Mouse (Mus musculus): ENCODE data around the gene Slc4a1. TPM values are rescaled to one million over a fixed set of nuclear protein-coding genes. Genes with fewer than 3 reads are reported as not detected.
"Not testable (repeated sequence)": the region's sequence is repeated elsewhere in the genome, so short reads cannot be mapped to it uniquely, and the experiment has no call there.

Slc4a1 gene
- total RNA-seq (2014; rRNA removed) (0.22 and 0.84 TPM in 2 replicates), polyA plus RNA-seq (2015; fragmentation: Nextera tagmentation; extraction: Ambion mirVana) (0.48 and 0.54 TPM in 2 replicates)

- not testable (repeated sequence) for H3K27ac ChIP-seq
- 85% methylated on average over 7 of the region's 8 CpGs for WGBS
Observed at GRCm38 (mm10) chr11:102366103-102366502, at the start of gene Slc4a1. Gene Slc4a1, minus strand, starts transcription at chr11:102366203.

GRCm38 (mm10) chr11:102415034-102415802 lies 49.2 kb upstream of the Slc4a1 start:
- no peaks in the 10 kb centered on the region for H3K9me3 ChIP-seq (ENCODE audit: low read length)
- no peak overlapping the region for H3K4me2 ChIP-seq (ENCODE audit: low read depth, low read length)
- H3K27ac ChIP-seq, result no peak overlapping the region
- 75% methylated on average over 10 of the region's 10 CpGs for WGBS
- H3K36me3 ChIP-seq (ENCODE audit: insufficient read depth, low read length), result no peaks in the 10 kb centered on the region
- H3K4me1 ChIP-seq (ENCODE audit: insufficient read depth, low read length), result no peaks in the 10 kb centered on the region
- no peak overlapping the region for H3K9ac ChIP-seq (replicated peaks; ENCODE audit: low read length)
- no peaks in the 10 kb centered on the region for H3K27me3 ChIP-seq (ENCODE audit: insufficient read depth, low read length)
- no peak for ATAC-seq
- no peak overlapping the region for H3K4me3 ChIP-seq (ENCODE audit: low read length)
- TF ChIP-seq CTCF (IDR thresholded peaks at IDR 0.05; ENCODE audit: low read depth), result no peak
- DNase-seq (ENCODE audit: low spot score), result no peak

More at GRCm38 (mm10) chr11:102366103-102366502, at the start of gene Slc4a1:
- H3K9ac ChIP-seq (replicated peaks; ENCODE audit: low read length); H3K27me3 ChIP-seq (ENCODE audit: insufficient read depth, low read length); H3K4me3 ChIP-seq (ENCODE audit: low read length); H3K9me3 ChIP-seq (ENCODE audit: low read length); H3K4me2 ChIP-seq (ENCODE audit: low read depth, low read length); H3K36me3 ChIP-seq (ENCODE audit: insufficient read depth, low read length); ATAC-seq; H3K4me1 ChIP-seq (ENCODE audit: insufficient read depth, low read length); DNase-seq (ENCODE audit: low spot score): not testable (repeated sequence)

DNA sequence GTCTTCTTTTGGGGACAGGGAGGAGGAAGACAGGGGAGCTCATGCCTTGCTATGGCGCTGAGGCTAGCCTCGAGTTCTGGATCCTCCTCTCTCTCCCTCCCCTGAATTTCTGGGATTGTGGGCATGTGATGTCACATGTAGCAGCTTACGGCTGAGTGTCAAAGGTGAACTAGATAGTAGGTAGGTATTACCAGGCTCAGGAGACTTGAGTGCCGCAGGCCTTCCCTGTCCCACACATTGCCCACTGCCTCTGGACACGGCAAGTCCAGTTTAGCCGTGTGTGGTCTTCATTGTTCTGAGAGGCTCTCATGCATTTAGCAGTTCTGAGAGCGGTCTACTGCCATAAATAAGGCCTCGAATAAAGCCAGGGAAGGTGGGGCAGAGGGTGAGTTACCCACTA lies 47.1 kb upstream of the Slc4a1 start:
- Histone ChIP-seq H3K27ac (no peak overlapping the region), H3K4me1 (ENCODE audit: insufficient read depth, low read length) (no peaks in the 10 kb centered on the region), H3K4me2 (ENCODE audit: low read depth, low read length) (no peak overlapping the region), H3K9ac (replicated peaks; ENCODE audit: low read length) (no peak overlapping the region), H3K27me3 (ENCODE audit: insufficient read depth, low read length) (no peaks in the 10 kb centered on the region), H3K9me3 (ENCODE audit: low read length) (no peaks in the 10 kb centered on the region), H3K36me3 (ENCODE audit: insufficient read depth, low read length) (no peaks in the 10 kb centered on the region), H3K4me3 (ENCODE audit: low read length) (no peak overlapping the region)
- 72% methylated on average over 8 of the region's 8 CpGs for WGBS
- no peak for ATAC-seq
- DNase-seq (ENCODE audit: low spot score), result no peak
- no peak for TF ChIP-seq CTCF (IDR thresholded peaks at IDR 0.05; ENCODE audit: low read depth)

GRCm38 (mm10) chr11:102411704-102412103 lies 45.7 kb upstream of the Slc4a1 start:
- peak; percentile 94 for TF ChIP-seq CTCF (IDR thresholded peaks at IDR 0.05; ENCODE audit: low read depth)
- no peaks in the 10 kb centered on the region for H3K9me3 ChIP-seq (ENCODE audit: low read length)
- H3K27ac ChIP-seq, result no peak overlapping the region
- H3K4me1 ChIP-seq (ENCODE audit: insufficient read depth, low read length), result peaks cover 6% of the 10 kb centered on the region; the same call in 1 of the 2 replicates
- no peak overlapping the region for H3K4me2 ChIP-seq (ENCODE audit: low read depth, low read length)
- H3K27me3 ChIP-seq (ENCODE audit: insufficient read depth, low read length), result no peaks in the 10 kb centered on the region
- DNase-seq (ENCODE audit: low spot score), result peak; percentile 95
- no peak overlapping the region for H3K4me3 ChIP-seq (ENCODE audit: low read length)
- WGBS, result 5% methylated on average over 11 of the region's 11 CpGs
- H3K9ac ChIP-seq (replicated peaks; ENCODE audit: low read length), result no peak overlapping the region
- ATAC-seq, result no peak
- H3K36me3 ChIP-seq (ENCODE audit: insufficient read depth, low read length), result no peaks in the 10 kb centered on the region

DNA sequence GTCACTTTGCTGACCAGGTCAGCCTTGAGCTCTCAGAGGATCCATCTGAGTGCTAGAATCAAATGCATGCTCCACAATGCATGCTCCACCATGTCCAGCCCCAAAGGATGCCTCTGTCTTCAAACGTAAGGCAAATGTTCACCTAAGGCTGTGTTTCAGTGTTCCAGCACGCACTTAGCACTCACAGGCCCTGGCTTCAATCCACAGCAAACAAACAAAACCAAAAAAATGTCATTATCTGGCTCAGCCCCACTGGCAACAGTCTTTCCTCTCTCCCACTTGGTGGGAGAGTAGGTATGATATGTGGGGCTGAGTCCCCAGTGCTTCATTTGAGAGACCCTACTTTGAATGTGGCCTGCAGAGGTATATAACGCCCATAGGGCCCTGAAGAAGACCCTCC lies 45.1 kb upstream of the Slc4a1 start:
- H3K4me1 ChIP-seq (ENCODE audit: insufficient read depth, low read length), result peaks cover 12% of the 10 kb centered on the region; the same call in 1 of the 2 replicates
- DNase-seq (ENCODE audit: low spot score), result no peak
- H3K4me2 ChIP-seq (ENCODE audit: low read depth, low read length), result no peak overlapping the region
- no peaks in the 10 kb centered on the region for H3K9me3 ChIP-seq (ENCODE audit: low read length)
- TF ChIP-seq CTCF (IDR thresholded peaks at IDR 0.05; ENCODE audit: low read depth), result no peak
- no peak overlapping the region for H3K4me3 ChIP-seq (ENCODE audit: low read length)
- WGBS, result 81% methylated on average over 3 of the region's 3 CpGs
- no peak overlapping the region for H3K9ac ChIP-seq (replicated peaks; ENCODE audit: low read length)
- no peak overlapping the region for H3K27ac ChIP-seq
- ATAC-seq, result no peak
- no peaks in the 10 kb centered on the region for H3K27me3 ChIP-seq (ENCODE audit: insufficient read depth, low read length)
- no peaks in the 10 kb centered on the region for H3K36me3 ChIP-seq (ENCODE audit: insufficient read depth, low read length)

DNA sequence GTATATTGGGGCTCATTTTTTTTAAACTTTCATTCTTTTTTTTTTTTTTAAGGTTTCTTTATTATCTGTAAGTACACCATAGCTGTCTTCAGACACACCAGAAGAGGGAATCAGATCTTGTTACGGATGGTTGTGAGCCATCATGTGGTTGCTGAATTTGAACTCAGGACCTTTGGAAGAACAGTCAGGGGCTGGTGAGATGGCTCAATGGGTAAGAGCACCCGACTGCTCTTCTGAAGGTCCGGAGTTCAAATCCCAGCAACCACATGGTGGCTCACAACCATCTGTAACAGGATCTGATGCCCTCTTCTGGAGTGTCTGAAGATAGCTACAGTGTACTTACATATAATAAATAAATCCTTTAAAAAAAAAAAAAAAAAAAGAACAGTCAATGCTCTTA lies 44.3 kb upstream of the Slc4a1 start:
- not testable (repeated sequence) for H3K36me3 ChIP-seq (ENCODE audit: insufficient read depth, low read length); H3K4me3 ChIP-seq (ENCODE audit: low read length); ATAC-seq; H3K4me2 ChIP-seq (ENCODE audit: low read depth, low read length); H3K9ac ChIP-seq (replicated peaks; ENCODE audit: low read length); H3K27me3 ChIP-seq (ENCODE audit: insufficient read depth, low read length); H3K9me3 ChIP-seq (ENCODE audit: low read length); DNase-seq (ENCODE audit: low spot score); H3K27ac ChIP-seq
- WGBS, result 90% methylated on average over 3 of the region's 3 CpGs
- peaks cover 17% of the 10 kb centered on the region for H3K4me1 ChIP-seq (ENCODE audit: insufficient read depth, low read length)

DNA sequence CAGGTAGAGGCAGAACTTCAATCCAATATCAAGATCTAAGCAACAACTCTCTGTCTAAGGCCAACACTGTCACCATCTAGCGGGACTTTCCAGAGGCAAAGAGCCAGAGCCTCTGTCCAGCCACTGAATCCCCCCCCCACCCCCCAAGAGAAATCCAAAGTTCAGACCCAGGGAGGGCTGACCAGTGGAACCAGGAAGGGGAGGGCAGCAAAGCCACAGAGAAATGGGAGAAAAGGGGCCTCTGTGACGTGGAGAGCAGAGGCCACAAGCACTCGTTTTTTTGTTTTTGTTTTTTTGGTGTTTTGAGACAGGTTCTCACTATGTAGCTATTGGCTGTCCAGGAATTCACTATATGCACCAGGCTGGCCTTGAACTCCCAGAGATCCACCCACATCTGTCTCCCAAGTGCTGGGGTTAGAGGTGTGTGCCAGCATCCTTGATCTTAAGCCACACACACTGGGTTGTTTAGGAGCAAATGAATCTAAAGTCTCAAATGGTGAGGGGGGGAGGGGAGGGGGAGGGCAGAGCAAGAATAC lies 43.9 kb upstream of the Slc4a1 start:
- peaks cover 17% of the 10 kb centered on the region for H3K4me1 ChIP-seq (ENCODE audit: insufficient read depth, low read length)
- no peak for TF ChIP-seq CTCF (IDR thresholded peaks at IDR 0.05; ENCODE audit: low read depth)
- 73% methylated on average over 3 of the region's 3 CpGs for WGBS
- H3K9me3 ChIP-seq (ENCODE audit: low read length), result no peaks in the 10 kb centered on the region
- no peak overlapping the region for H3K9ac ChIP-seq (replicated peaks; ENCODE audit: low read length)
- no peak overlapping the region for H3K27ac ChIP-seq
- H3K4me2 ChIP-seq (ENCODE audit: low read depth, low read length), result no peak overlapping the region
- DNase-seq (ENCODE audit: low spot score) (no peak), ATAC-seq (no peak)
- no peaks in the 10 kb centered on the region for H3K27me3 ChIP-seq (ENCODE audit: insufficient read depth, low read length)
- no peak overlapping the region for H3K4me3 ChIP-seq (ENCODE audit: low read length)
- no peaks in the 10 kb centered on the region for H3K36me3 ChIP-seq (ENCODE audit: insufficient read depth, low read length)

All from hindbrain, postnatal 0 days (tissue).